Mouse (Mus musculus) hindbrain, embryonic 12.5 days (tissue): Measurements from ENCODE around the gene Zdhhc1. TPM values are rescaled to one million over a fixed set of nuclear protein-coding genes. Genes with fewer than 3 reads are reported as not detected.

Source experiments
- ATAC-seq: fragments of 200-750 bp; cut with Nextera tagmentation; 2 replicates; pipeline ENCODE4 v1.8.0; 2017; ENCODE audit warnings: moderate TSS enrichment; ENCODE audit not compliant: low FRiP score
- H3K27ac ChIP-seq: fragments of 300-500 bp; sonication (generic); 2 replicates; pipeline ENCODE4 v1.5.1; 2016; ENCODE audit warnings: mild to moderate bottlenecking
- H3K27me3 ChIP-seq: fragments of 300-500 bp; sonication (generic); 2 replicates; pipeline ENCODE4 v1.6.1; 2016; ENCODE audit warnings: mild to moderate bottlenecking
- H3K36me3 ChIP-seq: fragments of 300-500 bp; sonication (generic); 2 replicates; pipeline ENCODE4 v1.6.1; 2016; ENCODE audit warnings: mild to moderate bottlenecking
- H3K4me1 ChIP-seq: fragments of 300-500 bp; sonication (generic); 2 replicates; pipeline ENCODE4 v1.6.1; 2016
- H3K4me2 ChIP-seq: fragments of 300-500 bp; sonication (generic); replicated peaks from 2 replicates; pipeline ENCODE4 v1.6.1; 2016; ENCODE audit warnings: mild to moderate bottlenecking
- H3K4me3 ChIP-seq: fragments of 300-500 bp; sonication (generic); 2 replicates; pipeline ENCODE4 v1.5.1; 2016; ENCODE audit warnings: mild to moderate bottlenecking
- H3K9ac ChIP-seq: fragments of 300-500 bp; sonication (generic); 2 replicates; pipeline ENCODE4 v1.6.1; 2016; ENCODE audit warnings: mild to moderate bottlenecking, moderate library complexity
- H3K9me3 ChIP-seq: fragments of 300-500 bp; sonication (generic); replicated peaks from 2 replicates; pipeline ENCODE4 v1.6.1; 2016; ENCODE audit warnings: mild to moderate bottlenecking
- WGBS: fragments of 180-500 bp; shearing (Covaris S2); methylation state at CpG from one replicate; pipeline ENCODE4 v1.1.7; 2016; 5-methylcytosine and 5-hydroxymethylcytosine counted together
- polyA plus RNA-seq: library from polyadenylated mRNA; unstranded; fragments of >200 nt; fragmentation: Nextera tagmentation; extraction: Ambion mirVana; gene quantifications from 2 replicates; pipeline ENCODE4 v1.2.1, GENCODE M21; 2016

The Zdhhc1 gene
- polyA plus RNA-seq, 1 experiment from 2014 or later = 35.8 TPM

- H3K9ac ChIP-seq = no peak overlapping the region
- 15% methylated on average over 11 of the region's 11 CpGs for WGBS
- no peaks in the 10 kb centered on the region for H3K9me3 ChIP-seq
Measured at GRCm38 (mm10) chr8:105445296-105446126, 51.2 kb downstream of the Zdhhc1 start.

DNA sequence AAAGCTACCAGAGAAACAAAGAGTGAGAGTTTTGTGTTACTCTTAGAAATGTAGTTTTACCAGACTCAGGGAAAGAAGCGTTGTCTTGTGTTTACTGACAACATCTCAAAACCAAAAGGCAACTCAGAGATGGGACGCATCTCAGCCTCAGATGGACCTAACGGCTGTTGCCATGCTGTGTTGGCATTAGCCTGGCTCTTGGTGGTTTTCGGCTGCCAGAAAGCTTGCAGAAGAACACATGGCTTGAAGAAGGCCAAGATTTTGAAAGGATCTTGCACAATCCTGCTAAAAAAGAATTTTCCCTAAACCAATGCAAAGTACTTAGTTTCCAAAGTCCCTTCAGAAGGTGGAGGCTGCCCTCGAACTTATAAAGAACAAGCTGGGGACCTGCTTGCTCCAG lies 54.0 kb downstream of the Zdhhc1 start:
- no peak overlapping the region for H3K4me3 ChIP-seq
- H3K4me2 ChIP-seq = no peak overlapping the region
- H3K9me3 ChIP-seq = no peaks in the 10 kb centered on the region
- H3K4me1 ChIP-seq = peaks cover 12% of the 10 kb centered on the region
- H3K9ac ChIP-seq = no peak overlapping the region
- no peak for ATAC-seq
- 92% methylated on average over 5 of the region's 5 CpGs for WGBS
- no peaks in the 10 kb centered on the region for H3K36me3 ChIP-seq
- no peak overlapping the region for H3K27ac ChIP-seq
- no peaks in the 10 kb centered on the region for H3K27me3 ChIP-seq

More at GRCm38 (mm10) chr8:105445296-105446126, 51.2 kb downstream of the Zdhhc1 start:
- no peaks in the 10 kb centered on the region for H3K27me3 ChIP-seq
- peak overlapping the region; percentile 34 for H3K4me2 ChIP-seq
- ATAC-seq = peak; percentile 90
- no peak overlapping the region for H3K4me3 ChIP-seq
- peaks cover 12% of the 10 kb centered on the region for H3K4me1 ChIP-seq
- H3K36me3 ChIP-seq = no peaks in the 10 kb centered on the region
- peak overlapping the region; percentile 84 for H3K27ac ChIP-seq

DNA sequence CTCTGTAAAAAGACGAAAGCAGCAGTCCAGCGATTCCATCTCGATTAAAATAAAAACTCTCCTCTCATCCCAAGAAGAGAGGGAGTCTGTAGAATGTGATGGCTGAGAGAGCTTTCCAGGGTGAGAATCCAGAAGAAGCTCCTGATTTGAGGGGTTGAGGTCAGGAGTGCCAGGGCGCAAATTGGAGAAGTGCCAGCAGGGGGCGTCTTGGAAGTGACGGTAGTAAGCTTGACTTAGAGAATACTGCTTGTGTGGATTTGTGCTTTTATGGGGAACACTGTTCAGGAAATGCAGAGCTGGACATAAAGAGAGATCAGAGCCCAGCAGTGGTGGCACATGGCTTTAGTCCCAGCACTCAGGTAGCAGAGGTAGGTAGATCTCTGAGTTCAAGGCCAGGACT lies 55.3 kb downstream of the Zdhhc1 start:
- Histone ChIP-seq H3K9me3 (no peaks in the 10 kb centered on the region), H3K4me3 (no peak overlapping the region), H3K4me2 (no peak overlapping the region), H3K27ac (no peak overlapping the region), H3K4me1 (peaks cover 12% of the 10 kb centered on the region), H3K36me3 (no peaks in the 10 kb centered on the region), H3K27me3 (no peaks in the 10 kb centered on the region), H3K9ac (no peak overlapping the region)
- ATAC-seq = no peak
- WGBS = 10% methylated on average over 6 of the region's 6 CpGs

DNA sequence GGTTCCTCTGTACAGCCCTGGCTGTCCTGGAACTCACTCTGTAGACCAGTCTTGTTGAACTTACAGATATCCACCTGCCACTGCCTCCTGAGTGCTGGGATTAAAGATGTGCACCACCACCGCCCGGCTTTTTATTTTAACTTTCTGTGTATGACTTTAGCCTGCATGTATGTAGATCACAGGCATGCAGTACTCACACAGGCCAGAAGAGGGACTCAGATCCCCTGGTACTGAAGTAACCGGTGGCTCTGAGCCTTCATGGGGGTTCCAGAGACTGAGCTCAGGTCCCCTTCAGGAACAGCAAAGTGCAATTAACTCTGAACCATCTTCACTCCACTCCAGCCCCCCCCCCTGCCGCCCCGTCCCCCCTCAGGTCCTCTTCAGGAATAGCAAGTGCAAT lies 57.8 kb downstream of the Zdhhc1 start:
- Histone ChIP-seq H3K9me3 (no peaks in the 10 kb centered on the region), H3K9ac (no peak overlapping the region), H3K4me3 (no peak overlapping the region), H3K4me2 (no peak overlapping the region), H3K36me3 (no peaks in the 10 kb centered on the region), H3K27me3 (no peaks in the 10 kb centered on the region), H3K27ac (no peak overlapping the region), H3K4me1 (peaks cover 3% of the 10 kb centered on the region)
- 33% methylated on average over 5 of the region's 5 CpGs for WGBS
- ATAC-seq = no peak

GRCm38 (mm10) chr8:105437078-105437748 lies 59.5 kb downstream of the Zdhhc1 start:
- Histone ChIP-seq H3K9ac (no peak overlapping the region), H3K36me3 (no peaks in the 10 kb centered on the region), H3K27me3 (no peaks in the 10 kb centered on the region), H3K9me3 (no peaks in the 10 kb centered on the region), H3K4me1 (peaks cover 18% of the 10 kb centered on the region), H3K4me3 (no peak overlapping the region), H3K4me2 (no peak overlapping the region), H3K27ac (no peak overlapping the region)
- 87% methylated on average over 5 of the region's 5 CpGs for WGBS
- no peak for ATAC-seq

DNA sequence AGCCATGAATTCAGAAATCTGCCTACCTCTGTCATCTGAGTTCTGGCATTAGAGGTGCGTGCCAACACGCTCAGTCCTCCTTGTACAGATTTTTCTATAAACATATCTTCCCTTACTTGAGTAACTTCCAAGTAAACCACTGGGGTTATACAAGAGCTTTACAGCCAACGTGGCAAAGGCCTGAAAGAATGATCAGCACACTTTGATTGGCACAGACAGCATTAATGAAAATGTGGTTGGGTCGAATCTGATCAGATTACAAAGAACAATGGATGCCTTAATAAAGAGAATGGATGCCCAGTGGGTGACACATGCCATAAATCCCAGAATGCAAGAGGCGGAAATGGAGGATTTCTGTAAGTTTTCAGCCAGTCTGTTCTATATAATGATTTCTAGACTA lies 60.5 kb downstream of the Zdhhc1 start:
- ATAC-seq = no peak
- H3K9ac ChIP-seq = no peak overlapping the region
- H3K4me3 ChIP-seq = no peak overlapping the region
- no peaks in the 10 kb centered on the region for H3K36me3 ChIP-seq
- 76% methylated on average over 5 of the region's 5 CpGs for WGBS
- peaks cover 23% of the 10 kb centered on the region for H3K4me1 ChIP-seq
- no peaks in the 10 kb centered on the region for H3K27me3 ChIP-seq
- no peaks in the 10 kb centered on the region for H3K9me3 ChIP-seq
- H3K27ac ChIP-seq = no peak overlapping the region
- no peak overlapping the region for H3K4me2 ChIP-seq

- Histone ChIP-seq H3K36me3 (no peaks in the 10 kb centered on the region), H3K4me2 (no peak overlapping the region), H3K9me3 (no peaks in the 10 kb centered on the region), H3K27ac (no peak overlapping the region; the same call in 1 of the 2 replicates), H3K9ac (no peak overlapping the region), H3K27me3 (no peaks in the 10 kb centered on the region), H3K4me3 (no peak overlapping the region), H3K4me1 (peaks cover 23% of the 10 kb centered on the region)
- no peak for ATAC-seq
- 77% methylated on average over 5 of the region's 5 CpGs for WGBS
Measured at GRCm38 (mm10) chr8:105434136-105434535, 62.6 kb downstream of the Zdhhc1 start.

DNA sequence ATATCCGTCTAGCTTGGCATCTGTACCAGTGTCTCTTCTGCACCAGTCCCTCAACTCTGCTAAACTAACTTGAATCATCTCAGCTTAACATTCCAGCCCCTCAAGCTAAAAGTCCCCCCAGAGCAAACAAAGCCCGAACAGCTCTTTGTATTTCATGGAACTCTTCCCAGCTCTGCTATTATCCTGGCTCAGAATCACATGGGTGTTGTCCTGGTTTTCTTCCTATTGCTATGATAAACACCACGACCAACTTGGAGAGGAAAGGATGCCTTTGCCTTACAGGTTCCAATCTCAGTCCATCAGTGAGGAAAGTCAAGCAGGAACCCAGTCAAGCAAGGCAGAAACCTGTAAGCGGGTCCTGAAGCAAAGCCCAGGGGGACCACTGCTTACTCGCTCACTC lies 63.2 kb downstream of the Zdhhc1 start:
- WGBS = 42% methylated on average over 5 of the region's 5 CpGs
- H3K9me3 ChIP-seq = no peaks in the 10 kb centered on the region
- no peak overlapping the region for H3K4me3 ChIP-seq
- H3K9ac ChIP-seq = no peak overlapping the region
- no peak for ATAC-seq
- H3K27ac ChIP-seq = peak overlapping the region; percentile 67
- H3K4me1 ChIP-seq = peaks cover 23% of the 10 kb centered on the region
- no peak overlapping the region for H3K4me2 ChIP-seq
- H3K27me3 ChIP-seq = no peaks in the 10 kb centered on the region
- no peaks in the 10 kb centered on the region for H3K36me3 ChIP-seq

- peak; percentile 58; the same call in 1 of the 2 replicates for ATAC-seq
- peak overlapping the region; percentile 67 for H3K27ac ChIP-seq
Measured at GRCm38 (mm10) chr8:105433021-105433420, 63.7 kb downstream of the Zdhhc1 start.

GRCm38 (mm10) chr8:105431743-105432515 lies 64.8 kb downstream of the Zdhhc1 start:
- Histone ChIP-seq H3K4me2 (no peak overlapping the region), H3K4me3 (no peak overlapping the region), H3K9me3 (no peaks in the 10 kb centered on the region), H3K36me3 (no peaks in the 10 kb centered on the region), H3K27ac (peak overlapping the region; percentile 13; the same call in 1 of the 2 replicates), H3K27me3 (no peaks in the 10 kb centered on the region), H3K4me1 (peaks cover 23% of the 10 kb centered on the region), H3K9ac (no peak overlapping the region)
- WGBS = 47% methylated on average over 7 of the region's 7 CpGs
- peak; percentile 66 for ATAC-seq

More at GRCm38 (mm10) chr8:105433021-105433420, 63.7 kb downstream of the Zdhhc1 start:
- Histone ChIP-seq H3K9ac (no peak overlapping the region), H3K9me3 (no peaks in the 10 kb centered on the region), H3K4me3 (no peak overlapping the region), H3K36me3 (no peaks in the 10 kb centered on the region), H3K4me2 (no peak overlapping the region), H3K4me1 (peaks cover 23% of the 10 kb centered on the region), H3K27me3 (no peaks in the 10 kb centered on the region)
- 35% methylated on average over 6 of the region's 6 CpGs for WGBS

- H3K9ac ChIP-seq = no peak overlapping the region
- no peaks in the 10 kb centered on the region for H3K36me3 ChIP-seq
- peaks cover 3% of the 10 kb centered on the region; the same call in 1 of the 2 replicates for H3K4me1 ChIP-seq
- no peak overlapping the region for H3K4me2 ChIP-seq
- WGBS = 81% methylated on average over 6 of the region's 6 CpGs
- H3K27me3 ChIP-seq = no peaks in the 10 kb centered on the region
- H3K9me3 ChIP-seq = no peaks in the 10 kb centered on the region
- no peak overlapping the region for H3K27ac ChIP-seq
- ATAC-seq = no peak
- no peak overlapping the region for H3K4me3 ChIP-seq
Measured at GRCm38 (mm10) chr8:105426878-105427277, 69.8 kb downstream of the Zdhhc1 start.
